Mouse (Mus musculus) neural tube, embryonic 11.5 days (tissue): ENCODE measurements around the gene Cda. TPM values are rescaled to one million over a fixed set of nuclear protein-coding genes. Genes with fewer than 3 reads are reported as not detected.

Source experiments
- ATAC-seq: fragments of 200-750 bp; cut with Nextera tagmentation; 2 replicates; pipeline ENCODE4 v1.8.0; 2017; ENCODE audit warnings: moderate number of reproducible peaks, mild to moderate bottlenecking, moderate TSS enrichment, moderate library complexity; ENCODE audit not compliant: insufficient read depth, low FRiP score, low TSS enrichment
- DNase-seq: peaks from one replicate; pipeline ENCODE4 v3.0.0-alpha.2; 2015; ENCODE audit warnings: low spot score
- H3K27ac ChIP-seq: fragments of 300-500 bp; sonication (generic); 2 replicates; pipeline ENCODE4 v1.5.1; 2014; ENCODE audit warnings: low read depth, mild to moderate bottlenecking, low read length
- H3K27me3 ChIP-seq: fragments of 300-500 bp; sonication (generic); 2 replicates; pipeline ENCODE4 v1.6.1; 2014; ENCODE audit warnings: mild to moderate bottlenecking, low read length, mixed read lengths; ENCODE audit not compliant: control insufficient read depth, insufficient read depth
- H3K36me3 ChIP-seq: fragments of 300-500 bp; sonication (generic); 2 replicates; pipeline ENCODE4 v1.6.1; 2014; ENCODE audit warnings: mild to moderate bottlenecking, low read length, moderate library complexity, mixed read lengths; ENCODE audit not compliant: control insufficient read depth, insufficient read depth
- H3K4me1 ChIP-seq: fragments of 300-500 bp; sonication (generic); 2 replicates; pipeline ENCODE4 v1.6.1; 2014; ENCODE audit warnings: low read length, mixed read lengths; ENCODE audit not compliant: control insufficient read depth, insufficient read depth
- H3K4me2 ChIP-seq: fragments of 300-500 bp; sonication (generic); 2 replicates; pipeline ENCODE4 v1.6.1; 2014; ENCODE audit warnings: low read depth, mild to moderate bottlenecking, moderate library complexity
- H3K4me3 ChIP-seq: fragments of 300-500 bp; sonication (generic); 2 replicates; pipeline ENCODE4 v1.5.1; 2014; ENCODE audit warnings: low read depth, low read length
- H3K9ac ChIP-seq: fragments of 300-500 bp; sonication (generic); 2 replicates; pipeline ENCODE4 v1.6.1; 2014; ENCODE audit warnings: mild to moderate bottlenecking, low read length
- H3K9me3 ChIP-seq: fragments of 300-500 bp; sonication (generic); 2 replicates; pipeline ENCODE4 v1.6.1; 2016; ENCODE audit warnings: low read length; ENCODE audit not compliant: control insufficient read depth
- WGBS: fragments of 180-500 bp; shearing (Covaris S2); extraction: QIAGEN DNeasy Blood & Tissue Kit; methylation state at CpG from one replicate; pipeline ENCODE4 v1.1.7; 2014; 5-methylcytosine and 5-hydroxymethylcytosine counted together
- polyA plus RNA-seq: library from polyadenylated mRNA; unstranded; fragments of >200 nt; fragmentation: Nextera tagmentation; extraction: Ambion mirVana; gene quantifications from 2 replicates; pipeline ENCODE4 v1.2.1, GENCODE M21; 2014

The Cda gene
- polyA plus RNA-seq, 1 experiment from 2014 or later, result 3.5 TPM

- 92% methylated on average over 12 of the region's 12 CpGs for WGBS
- Histone ChIP-seq H3K9ac (no peak overlapping the region), H3K4me3 (no peak overlapping the region), H3K4me1 (no peaks in the 10 kb centered on the region), H3K36me3 (no peaks in the 10 kb centered on the region), H3K9me3 (no peaks in the 10 kb centered on the region), H3K27ac (no peak overlapping the region), H3K27me3 (no peaks in the 10 kb centered on the region), H3K4me2 (no peak overlapping the region)
- ATAC-seq (no peak), DNase-seq (no peak)
Measured at GRCm38 (mm10) chr4:138356551-138356950, 11.2 kb downstream of the Cda start.

DNA sequence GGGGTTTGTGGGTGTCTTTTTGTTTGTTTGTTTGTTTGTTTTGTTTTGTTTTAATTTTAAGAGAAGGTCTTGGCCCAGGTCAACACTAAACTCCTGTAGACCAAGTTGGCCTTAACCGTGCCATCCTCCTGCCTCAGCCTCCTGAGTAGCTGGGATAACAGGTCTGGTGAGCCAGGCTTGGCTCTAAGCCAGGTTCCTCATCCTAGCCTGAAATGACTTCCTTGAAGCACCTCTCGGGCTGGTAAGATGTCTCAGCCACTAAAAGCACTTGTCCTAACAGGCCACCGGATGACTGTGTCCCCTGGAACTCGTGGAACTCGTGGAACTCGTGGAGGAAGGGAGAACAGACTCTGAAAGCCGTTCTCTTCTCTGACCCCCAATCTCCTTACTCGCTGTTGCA lies 11.7 kb downstream of the Cda start:
- 85% methylated on average over 8 of the region's 8 CpGs for WGBS
- no peak overlapping the region for H3K4me2 ChIP-seq

GRCm38 (mm10) chr4:138355496-138355895 lies 12.3 kb downstream of the Cda start:
- ATAC-seq, result no peak
- DNase-seq, result no peak
- 90% methylated on average over 2 of the region's 2 CpGs for WGBS
- H3K27ac ChIP-seq, result no peak overlapping the region
- H3K9me3 ChIP-seq, result no peaks in the 10 kb centered on the region
- H3K36me3 ChIP-seq, result no peaks in the 10 kb centered on the region
- H3K4me2 ChIP-seq, result no peak overlapping the region
- no peak overlapping the region for H3K4me3 ChIP-seq
- H3K9ac ChIP-seq, result no peak overlapping the region
- no peaks in the 10 kb centered on the region for H3K27me3 ChIP-seq
- H3K4me1 ChIP-seq, result no peaks in the 10 kb centered on the region

More for the DNA sequence above, 11.7 kb downstream of the Cda start:
- Histone ChIP-seq H3K9me3 (no peaks in the 10 kb centered on the region), H3K4me3 (no peak overlapping the region), H3K36me3 (no peaks in the 10 kb centered on the region), H3K4me1 (no peaks in the 10 kb centered on the region), H3K9ac (no peak overlapping the region), H3K27me3 (no peaks in the 10 kb centered on the region), H3K27ac (no peak overlapping the region)
- ATAC-seq, result no peak
- DNase-seq, result no peak

GRCm38 (mm10) chr4:138353438-138354171 lies 14.2 kb downstream of the Cda start:
- Histone ChIP-seq H3K4me3 (no peak overlapping the region), H3K4me1 (no peaks in the 10 kb centered on the region), H3K36me3 (no peaks in the 10 kb centered on the region), H3K4me2 (no peak overlapping the region), H3K9ac (no peak overlapping the region), H3K27me3 (no peaks in the 10 kb centered on the region), H3K9me3 (no peaks in the 10 kb centered on the region), H3K27ac (no peak overlapping the region)
- WGBS, result 83% methylated on average over 10 of the region's 10 CpGs
- ATAC-seq (no peak), DNase-seq (no peak)

DNA sequence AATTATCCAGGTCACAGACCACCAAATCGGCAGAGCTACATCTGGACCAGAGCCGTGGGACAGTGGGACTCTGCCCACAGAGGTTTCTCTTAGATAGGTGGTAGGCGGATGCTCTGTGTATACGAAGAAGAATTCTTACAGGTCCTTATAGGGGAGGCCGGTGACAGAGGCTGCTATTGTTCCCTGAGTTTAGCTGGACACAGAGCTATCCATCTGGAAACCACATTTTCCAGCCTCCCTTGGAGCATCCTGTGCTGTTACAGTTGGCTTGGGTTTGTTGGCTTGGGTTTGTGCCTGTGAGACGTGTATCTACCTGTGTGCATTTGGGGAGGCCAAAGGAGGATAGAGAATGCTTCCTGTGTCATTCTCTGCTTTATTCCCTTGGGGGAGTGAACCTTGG lies 15.1 kb downstream of the Cda start:
- Histone ChIP-seq H3K4me1 (no peaks in the 10 kb centered on the region), H3K9ac (no peak overlapping the region), H3K27me3 (no peaks in the 10 kb centered on the region), H3K4me3 (no peak overlapping the region), H3K27ac (no peak overlapping the region), H3K36me3 (no peaks in the 10 kb centered on the region), H3K9me3 (no peaks in the 10 kb centered on the region), H3K4me2 (no peak overlapping the region)
- ATAC-seq, result no peak
- no peak for DNase-seq
- WGBS, result 91% methylated on average over 6 of the region's 6 CpGs

DNA sequence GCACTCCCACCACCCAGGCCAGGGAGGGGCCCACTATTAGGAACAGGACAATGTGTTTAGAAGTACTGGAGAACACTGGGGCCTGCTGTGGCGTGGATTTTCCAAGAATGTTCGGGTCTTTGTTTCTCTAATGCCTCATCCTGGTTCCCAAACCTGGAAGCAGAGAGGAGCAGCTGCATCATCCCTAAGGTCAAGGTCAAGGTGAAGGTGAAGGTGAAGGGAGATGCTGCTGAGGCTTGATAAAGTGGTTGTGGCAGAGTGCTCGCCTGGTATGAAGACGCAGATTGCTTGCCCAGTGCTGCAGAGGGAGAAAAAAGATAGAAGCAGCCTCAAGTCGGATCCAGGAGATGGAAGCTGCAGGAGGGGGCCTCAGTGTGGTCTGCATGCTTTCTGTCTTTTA lies 16.0 kb downstream of the Cda start:
- ATAC-seq, result no peak
- H3K27me3 ChIP-seq, result no peaks in the 10 kb centered on the region
- H3K36me3 ChIP-seq, result no peaks in the 10 kb centered on the region
- H3K4me3 ChIP-seq, result no peak overlapping the region
- no peaks in the 10 kb centered on the region for H3K4me1 ChIP-seq
- WGBS, result 84% methylated on average over 5 of the region's 5 CpGs
- no peak overlapping the region for H3K9ac ChIP-seq
- no peaks in the 10 kb centered on the region for H3K9me3 ChIP-seq
- no peak overlapping the region for H3K4me2 ChIP-seq
- no peak for DNase-seq
- H3K27ac ChIP-seq, result no peak overlapping the region

DNA sequence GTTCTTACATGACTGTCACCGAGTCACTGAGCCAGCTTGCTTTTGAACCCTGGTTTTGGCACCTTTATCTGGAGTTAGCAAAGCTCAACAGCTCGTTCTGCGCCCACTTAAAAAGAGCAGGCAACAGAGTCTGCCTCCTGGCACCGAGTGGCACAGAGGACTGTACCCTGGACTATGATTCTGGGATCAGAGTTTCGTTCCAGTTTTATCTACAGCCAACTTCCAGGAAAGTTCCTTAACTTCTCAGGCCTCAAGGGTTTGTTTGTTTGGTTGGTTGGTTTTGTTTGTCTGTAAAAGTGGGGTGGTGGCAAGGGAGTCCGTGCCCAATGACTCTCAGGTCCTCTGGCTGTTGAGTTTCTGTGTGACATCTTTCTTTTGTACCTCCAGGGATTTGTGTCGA lies 19.1 kb downstream of the Cda start:
- Histone ChIP-seq H3K9ac (no peak overlapping the region), H3K9me3 (no peaks in the 10 kb centered on the region), H3K27me3 (no peaks in the 10 kb centered on the region), H3K4me3 (no peak overlapping the region), H3K4me1 (no peaks in the 10 kb centered on the region), H3K4me2 (no peak overlapping the region), H3K27ac (no peak overlapping the region), H3K36me3 (no peaks in the 10 kb centered on the region)
- DNase-seq (no peak), ATAC-seq (no peak)
- WGBS, result 80% methylated on average over 7 of the region's 7 CpGs

DNA sequence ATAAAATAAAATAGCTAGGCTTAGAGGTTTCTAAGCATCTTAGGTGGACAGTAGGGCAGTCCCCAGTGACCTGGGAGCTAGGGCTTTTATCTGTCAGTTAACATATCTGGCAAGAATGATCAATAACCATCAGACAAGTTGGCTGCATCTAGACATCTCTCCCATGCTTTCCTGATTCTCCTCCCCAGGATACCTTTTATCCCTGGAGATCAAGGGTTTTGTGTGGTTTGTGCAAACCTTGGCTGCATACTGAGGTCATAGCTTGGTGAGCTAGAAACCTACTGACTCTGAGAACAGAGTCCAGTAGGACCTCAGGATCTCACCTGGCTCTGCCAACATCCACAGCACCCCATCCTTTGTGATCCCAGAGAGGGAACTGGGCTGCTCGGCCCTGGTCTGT lies 20.5 kb downstream of the Cda start:
- DNase-seq (no peak), ATAC-seq (no peak)
- H3K4me2 ChIP-seq, result no peak overlapping the region
- no peaks in the 10 kb centered on the region for H3K36me3 ChIP-seq
- H3K27me3 ChIP-seq, result no peaks in the 10 kb centered on the region
- no peak overlapping the region for H3K9ac ChIP-seq
- H3K4me3 ChIP-seq, result no peak overlapping the region
- no peak overlapping the region for H3K27ac ChIP-seq
- no peaks in the 10 kb centered on the region for H3K4me1 ChIP-seq
- 56% methylated on average over 1 of the region's 1 CpGs for WGBS
- no peaks in the 10 kb centered on the region for H3K9me3 ChIP-seq

DNA sequence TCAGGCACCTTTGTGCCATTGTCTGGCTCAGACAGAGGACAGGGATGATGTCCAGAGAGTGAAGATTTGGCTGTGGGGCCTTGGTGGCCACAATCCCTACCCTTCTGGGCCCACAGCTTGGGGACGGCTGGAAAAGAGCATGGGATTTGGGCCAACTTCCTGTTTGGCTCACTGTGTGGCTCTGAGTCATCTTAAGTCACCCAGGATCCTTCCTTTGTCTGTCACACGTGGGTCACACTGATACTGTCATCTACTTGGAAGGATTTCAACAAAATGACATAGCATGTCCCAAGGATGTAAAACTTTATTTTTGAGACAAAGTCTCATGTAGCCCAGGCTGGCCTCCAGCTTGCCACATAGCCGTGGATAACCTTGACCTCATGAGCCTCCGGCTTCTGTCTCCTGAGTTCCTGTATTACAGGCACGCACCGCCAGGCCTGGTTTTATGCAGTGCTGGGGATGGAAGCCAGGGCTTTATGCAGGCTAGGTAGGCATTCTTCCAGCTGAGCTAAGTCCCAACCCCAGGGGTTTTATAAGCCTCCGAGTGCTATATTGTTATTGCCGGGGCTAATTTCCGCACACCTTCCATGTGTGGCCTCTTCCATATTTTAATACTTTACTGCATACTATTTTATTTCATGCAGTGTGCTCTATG lies 22.8 kb downstream of the Cda start:
- Histone ChIP-seq H3K9ac (no peak overlapping the region), H3K4me1 (no peaks in the 10 kb centered on the region), H3K4me2 (no peak overlapping the region), H3K36me3 (no peaks in the 10 kb centered on the region), H3K27ac (no peak overlapping the region), H3K27me3 (no peaks in the 10 kb centered on the region), H3K4me3 (no peak overlapping the region), H3K9me3 (no peaks in the 10 kb centered on the region)
- ATAC-seq (no peak), DNase-seq (no peak)
- 84% methylated on average over 9 of the region's 9 CpGs for WGBS
